Mouse (Mus musculus): ENCODE measurements at regions not wholly inside any gene's neighbourhood (a gene's known extent, or its start where the extent isn't known, plus 50 kb on each side); places are given as distances from the start of the nearest gene placed in this dataset.

DNA sequence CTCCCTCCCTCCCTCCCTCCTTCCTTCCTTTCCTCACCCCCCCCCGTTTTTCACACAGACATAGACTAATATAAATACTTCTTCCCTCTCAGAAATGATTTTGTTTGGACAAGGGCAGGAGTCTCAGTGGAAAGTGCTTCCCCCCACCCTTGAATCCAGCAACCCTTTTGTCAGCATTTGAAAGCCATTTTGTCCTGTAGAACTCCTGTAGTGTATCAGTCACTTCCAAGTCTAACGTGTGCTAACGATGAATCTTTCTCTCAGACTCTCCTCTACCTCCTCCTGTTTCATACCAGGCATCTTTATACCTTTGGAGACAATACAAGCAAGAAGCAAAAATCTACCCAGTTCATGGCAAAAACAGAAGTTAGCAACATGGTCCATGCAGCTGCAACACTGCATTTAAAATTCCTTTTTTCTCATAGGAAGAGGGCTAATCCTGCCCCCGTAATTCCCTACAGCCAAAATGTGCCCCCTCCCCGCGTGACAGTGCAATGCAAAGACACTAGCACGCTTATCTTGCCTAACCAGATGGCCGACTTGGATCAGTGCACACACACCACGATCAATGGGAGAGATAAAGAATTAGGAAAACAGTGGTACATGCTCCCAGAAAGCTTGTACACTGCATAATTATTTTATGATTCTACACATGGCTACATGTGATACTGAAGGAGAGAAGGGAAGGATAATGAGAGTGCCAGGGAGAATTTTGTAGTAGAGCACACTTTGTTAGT is 180.7 kb upstream of the Otx2 start:
- no peaks in the 10 kb centered on the region for H3K9me3 ChIP-seq (ENCODE audit: control insufficient read depth, low read length)
- peaks cover 2% of the 10 kb centered on the region; the same call in 1 of the 2 replicates for H3K4me1 ChIP-seq (ENCODE audit: control insufficient read depth, insufficient read depth, low read length)
- H3K36me3 ChIP-seq (ENCODE audit: control insufficient read depth, insufficient read depth, low read length) = no peaks in the 10 kb centered on the region
- no peak overlapping the region for H3K4me3 ChIP-seq (ENCODE audit: low read length)
- 45% methylated on average over 9 of the region's 9 CpGs for WGBS
- no peaks in the 10 kb centered on the region for H3K27me3 ChIP-seq (replicated peaks; ENCODE audit: control insufficient read depth, insufficient read depth, low read length)
- H3K9ac ChIP-seq (ENCODE audit: low read depth, low read length) = no peak overlapping the region
- no peak for ATAC-seq
- H3K4me2 ChIP-seq (ENCODE audit: low read depth, low read length) = no peak overlapping the region
- no peak overlapping the region for H3K27ac ChIP-seq (ENCODE audit: low read length)

DNA sequence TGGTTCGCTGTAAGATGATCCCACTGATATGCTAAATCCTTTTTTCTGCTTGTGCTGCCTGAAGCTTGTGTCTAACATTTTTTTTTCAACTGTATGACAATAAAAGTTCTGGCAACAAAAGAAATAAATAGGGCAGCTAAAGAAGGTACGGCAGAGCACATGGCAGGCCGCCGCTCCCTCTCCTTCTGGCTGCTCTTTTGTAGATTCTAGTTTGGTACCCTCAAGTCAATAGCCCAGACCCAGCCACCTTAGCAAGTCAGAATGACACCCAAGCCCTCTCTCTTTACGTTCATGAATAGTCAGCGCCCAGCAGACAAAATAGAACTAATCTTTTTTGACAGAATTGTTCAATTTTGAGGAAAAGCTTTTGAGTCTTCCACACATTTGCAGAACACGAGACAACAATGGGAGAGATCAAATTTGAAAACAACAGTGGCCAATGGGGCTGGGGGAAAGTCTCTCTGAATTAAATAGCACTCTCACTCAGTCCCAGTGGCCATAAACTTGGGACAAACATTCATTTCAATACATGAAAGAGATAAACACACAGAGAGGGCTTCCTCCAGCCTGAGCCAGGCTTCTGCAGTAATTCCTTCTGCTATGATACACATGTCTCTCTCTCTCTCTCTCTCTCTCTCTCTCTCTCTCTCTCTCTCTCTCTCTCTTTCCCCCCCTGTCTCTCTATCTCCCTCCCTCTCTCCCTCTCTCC is 180.0 kb upstream of the Otx2 start:
- no peak overlapping the region for H3K27ac ChIP-seq (ENCODE audit: low read length)
- no peaks in the 10 kb centered on the region for H3K27me3 ChIP-seq (replicated peaks; ENCODE audit: control insufficient read depth, insufficient read depth, low read length)
- H3K4me1 ChIP-seq (ENCODE audit: control insufficient read depth, insufficient read depth, low read length) = peaks cover 2% of the 10 kb centered on the region; the same call in 1 of the 2 replicates
- ATAC-seq = no peak
- 47% methylated on average over 7 of the region's 7 CpGs for WGBS
- H3K36me3 ChIP-seq (ENCODE audit: control insufficient read depth, insufficient read depth, low read length) = no peaks in the 10 kb centered on the region
- no peaks in the 10 kb centered on the region for H3K9me3 ChIP-seq (ENCODE audit: control insufficient read depth, low read length)
- H3K4me3 ChIP-seq (ENCODE audit: low read length) = no peak overlapping the region
- no peak overlapping the region for H3K4me2 ChIP-seq (ENCODE audit: low read depth, low read length)
- no peak overlapping the region for H3K9ac ChIP-seq (ENCODE audit: low read depth, low read length)

DNA sequence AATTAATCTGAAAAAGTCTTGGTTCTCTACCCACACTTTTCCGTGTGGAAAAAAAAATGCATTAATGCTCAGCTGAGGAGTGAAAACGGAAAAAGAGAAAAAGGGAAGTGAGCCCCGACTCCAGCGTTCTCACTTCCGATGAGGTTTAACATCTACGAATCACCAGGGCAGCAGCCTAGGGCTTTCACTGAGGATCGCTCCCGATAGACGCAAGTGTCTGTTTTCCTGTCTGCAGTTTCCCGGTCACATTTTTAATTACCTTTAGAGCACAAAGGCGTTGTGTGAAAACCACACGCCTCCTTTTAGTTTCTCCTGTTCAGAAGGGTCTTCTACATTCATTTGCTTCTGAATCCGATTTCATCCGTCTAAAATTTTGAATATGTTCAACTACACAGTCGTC is 179.2 kb upstream of the Otx2 start:
- peaks cover 2% of the 10 kb centered on the region; the same call in 1 of the 2 replicates for H3K4me1 ChIP-seq (ENCODE audit: control insufficient read depth, insufficient read depth, low read length)
- ATAC-seq = no peak
- H3K4me2 ChIP-seq (ENCODE audit: low read depth, low read length) = peak overlapping the region; percentile 18; the same call in 1 of the 2 replicates
- no peak overlapping the region for H3K27ac ChIP-seq (ENCODE audit: low read length)
- no peaks in the 10 kb centered on the region for H3K36me3 ChIP-seq (ENCODE audit: control insufficient read depth, insufficient read depth, low read length)
- H3K9me3 ChIP-seq (ENCODE audit: control insufficient read depth, low read length) = no peaks in the 10 kb centered on the region
- H3K9ac ChIP-seq (ENCODE audit: low read depth, low read length) = no peak overlapping the region
- WGBS = 9% methylated on average over 15 of the region's 15 CpGs
- H3K4me3 ChIP-seq (ENCODE audit: low read length) = peak overlapping the region; percentile 1; the same call in 1 of the 2 replicates
- H3K27me3 ChIP-seq (replicated peaks; ENCODE audit: control insufficient read depth, insufficient read depth, low read length) = no peaks in the 10 kb centered on the region

DNA sequence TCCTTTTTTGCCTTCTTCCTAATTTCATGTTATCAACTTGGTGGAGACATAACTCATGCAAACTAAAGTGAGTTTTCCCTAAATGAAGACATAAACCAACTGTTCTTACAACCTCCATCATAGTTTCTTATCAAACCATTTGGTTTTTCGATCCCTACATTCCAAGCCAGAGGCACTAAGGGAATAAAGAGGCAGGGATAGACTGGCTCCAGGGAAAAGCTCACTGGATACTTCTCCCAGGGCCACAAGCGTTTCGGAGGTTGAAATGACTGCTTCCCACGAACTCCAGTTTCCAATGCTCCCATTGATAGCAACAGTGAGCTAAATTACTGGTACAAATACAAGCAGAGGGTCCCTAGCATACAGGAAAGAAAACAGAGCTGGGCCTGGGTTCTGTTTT is 178.4 kb upstream of the Otx2 start:
- Histone ChIP-seq H3K27ac (ENCODE audit: low read length) (no peak overlapping the region), H3K27me3 (replicated peaks; ENCODE audit: control insufficient read depth, insufficient read depth, low read length) (no peaks in the 10 kb centered on the region), H3K9me3 (ENCODE audit: control insufficient read depth, low read length) (no peaks in the 10 kb centered on the region), H3K4me3 (ENCODE audit: low read length) (no peak overlapping the region), H3K36me3 (ENCODE audit: control insufficient read depth, insufficient read depth, low read length) (no peaks in the 10 kb centered on the region), H3K9ac (ENCODE audit: low read depth, low read length) (no peak overlapping the region), H3K4me2 (ENCODE audit: low read depth, low read length) (no peak overlapping the region), H3K4me1 (ENCODE audit: control insufficient read depth, insufficient read depth, low read length) (peaks cover 2% of the 10 kb centered on the region; the same call in 1 of the 2 replicates)
- no peak for ATAC-seq
- WGBS = 58% methylated on average over 4 of the region's 4 CpGs

DNA sequence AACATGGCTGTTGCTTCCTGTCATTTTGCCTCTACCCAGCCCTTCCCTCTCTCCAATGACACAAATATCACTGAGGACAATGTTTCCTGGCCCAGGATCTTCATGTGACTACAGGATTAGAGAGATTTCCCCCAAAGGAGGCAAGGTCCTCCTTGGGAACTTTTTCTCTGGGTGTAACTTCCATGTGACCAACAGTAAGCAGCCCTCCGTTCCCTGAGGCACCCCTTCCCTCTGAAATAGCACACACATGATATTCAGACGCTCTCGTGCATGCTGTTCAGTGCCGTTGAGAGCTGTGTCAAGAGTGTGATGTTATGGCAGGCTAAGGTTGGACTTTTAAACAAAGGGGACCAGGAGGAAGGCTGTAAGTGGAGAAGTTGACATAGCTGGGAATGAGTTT is 169.2 kb upstream of the Otx2 start:
- Histone ChIP-seq H3K4me1 (ENCODE audit: control insufficient read depth, insufficient read depth, low read length) (no peaks in the 10 kb centered on the region), H3K27ac (ENCODE audit: low read length) (no peak overlapping the region), H3K4me2 (ENCODE audit: low read depth, low read length) (no peak overlapping the region), H3K9me3 (ENCODE audit: control insufficient read depth, low read length) (no peaks in the 10 kb centered on the region), H3K27me3 (replicated peaks; ENCODE audit: control insufficient read depth, insufficient read depth, low read length) (no peaks in the 10 kb centered on the region), H3K36me3 (ENCODE audit: control insufficient read depth, insufficient read depth, low read length) (no peaks in the 10 kb centered on the region), H3K4me3 (ENCODE audit: low read length) (no peak overlapping the region), H3K9ac (ENCODE audit: low read depth, low read length) (no peak overlapping the region)
- no peak for ATAC-seq
- WGBS = 77% methylated on average over 4 of the region's 4 CpGs

DNA sequence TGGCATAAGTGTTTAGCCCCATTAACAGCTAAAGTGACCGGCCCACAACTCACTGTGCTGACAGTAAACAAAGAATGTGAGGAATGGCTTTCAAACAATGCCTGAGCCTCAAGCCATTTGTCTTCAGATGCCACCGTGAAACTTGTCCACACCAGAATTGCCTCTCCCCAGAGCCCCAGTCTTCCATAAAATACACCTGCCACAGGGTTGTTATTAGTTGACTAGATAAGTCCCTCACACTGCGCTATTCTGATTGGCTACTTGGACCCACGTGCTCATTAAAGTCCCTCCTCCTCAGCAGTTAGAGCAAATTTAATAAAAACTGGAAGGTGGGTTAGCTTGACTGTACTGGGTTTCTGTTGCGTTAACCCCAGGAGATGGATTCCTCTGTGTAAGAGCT is 167.7 kb upstream of the Otx2 start:
- no peaks in the 10 kb centered on the region for H3K27me3 ChIP-seq (replicated peaks; ENCODE audit: control insufficient read depth, insufficient read depth, low read length)
- no peak overlapping the region for H3K9ac ChIP-seq (ENCODE audit: low read depth, low read length)
- no peaks in the 10 kb centered on the region for H3K4me1 ChIP-seq (ENCODE audit: control insufficient read depth, insufficient read depth, low read length)
- no peaks in the 10 kb centered on the region for H3K9me3 ChIP-seq (ENCODE audit: control insufficient read depth, low read length)
- no peaks in the 10 kb centered on the region for H3K36me3 ChIP-seq (ENCODE audit: control insufficient read depth, insufficient read depth, low read length)
- H3K4me3 ChIP-seq (ENCODE audit: low read length) = no peak overlapping the region
- H3K4me2 ChIP-seq (ENCODE audit: low read depth, low read length) = no peak overlapping the region
- 45% methylated on average over 5 of the region's 5 CpGs for WGBS
- H3K27ac ChIP-seq (ENCODE audit: low read length) = no peak overlapping the region
- no peak for ATAC-seq

DNA sequence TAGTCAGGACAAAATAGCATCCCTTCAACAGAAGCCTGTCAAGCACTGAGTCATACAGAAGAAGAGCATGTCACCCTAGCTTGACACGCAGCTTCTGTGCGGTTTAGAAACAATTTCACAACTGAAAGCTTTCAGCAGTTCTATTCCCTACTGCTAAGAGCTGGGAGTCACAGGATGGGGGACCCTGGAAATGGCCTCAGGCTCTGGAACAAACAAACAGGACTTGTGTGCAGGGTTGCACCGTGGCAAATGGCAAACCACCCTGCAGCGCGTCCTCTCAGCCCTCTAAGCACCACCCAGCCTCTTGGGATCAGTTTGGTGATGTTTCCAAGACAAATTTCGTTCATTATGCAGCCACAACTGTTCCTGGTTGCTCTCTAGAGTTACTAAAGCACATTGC is 163.6 kb upstream of the Otx2 start:
- Histone ChIP-seq H3K9me3 (ENCODE audit: control insufficient read depth, low read length) (no peaks in the 10 kb centered on the region), H3K36me3 (ENCODE audit: control insufficient read depth, insufficient read depth, low read length) (no peaks in the 10 kb centered on the region), H3K4me3 (ENCODE audit: low read length) (no peak overlapping the region), H3K27me3 (replicated peaks; ENCODE audit: control insufficient read depth, insufficient read depth, low read length) (no peaks in the 10 kb centered on the region), H3K4me1 (ENCODE audit: control insufficient read depth, insufficient read depth, low read length) (no peaks in the 10 kb centered on the region), H3K9ac (ENCODE audit: low read depth, low read length) (no peak overlapping the region), H3K27ac (ENCODE audit: low read length) (no peak overlapping the region), H3K4me2 (ENCODE audit: low read depth, low read length) (no peak overlapping the region)
- ATAC-seq = no peak
- 71% methylated on average over 6 of the region's 6 CpGs for WGBS

DNA sequence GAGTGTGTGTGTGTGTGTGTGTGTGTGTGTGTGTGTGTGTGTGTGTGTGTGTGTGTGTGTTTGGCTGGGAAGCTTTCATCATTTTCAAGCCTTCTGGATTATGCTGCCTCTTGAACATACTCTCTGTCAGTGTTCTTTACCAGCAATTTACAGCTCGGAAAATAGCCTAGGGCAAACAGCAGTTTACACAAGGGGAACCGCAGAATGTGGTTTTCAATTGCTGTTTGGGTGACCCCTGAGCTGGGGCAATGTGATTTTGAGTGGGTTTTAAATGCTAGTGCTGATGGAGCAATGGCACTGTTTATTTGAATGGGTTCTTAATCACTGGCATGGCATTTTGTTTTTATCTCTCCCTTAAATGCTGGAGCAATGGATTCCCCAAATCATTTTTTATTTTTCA is 162.5 kb upstream of the Otx2 start:
- Histone ChIP-seq H3K9me3 (ENCODE audit: control insufficient read depth, low read length) (no peaks in the 10 kb centered on the region), H3K9ac (ENCODE audit: low read depth, low read length) (no peak overlapping the region), H3K27me3 (replicated peaks; ENCODE audit: control insufficient read depth, insufficient read depth, low read length) (no peaks in the 10 kb centered on the region), H3K4me1 (ENCODE audit: control insufficient read depth, insufficient read depth, low read length) (no peaks in the 10 kb centered on the region), H3K4me2 (ENCODE audit: low read depth, low read length) (no peak overlapping the region), H3K36me3 (ENCODE audit: control insufficient read depth, insufficient read depth, low read length) (no peaks in the 10 kb centered on the region), H3K27ac (ENCODE audit: low read length) (no peak overlapping the region), H3K4me3 (ENCODE audit: low read length) (no peak overlapping the region)
- 12% methylated on average over 2 of the region's 2 CpGs for WGBS
- no peak for ATAC-seq

DNA sequence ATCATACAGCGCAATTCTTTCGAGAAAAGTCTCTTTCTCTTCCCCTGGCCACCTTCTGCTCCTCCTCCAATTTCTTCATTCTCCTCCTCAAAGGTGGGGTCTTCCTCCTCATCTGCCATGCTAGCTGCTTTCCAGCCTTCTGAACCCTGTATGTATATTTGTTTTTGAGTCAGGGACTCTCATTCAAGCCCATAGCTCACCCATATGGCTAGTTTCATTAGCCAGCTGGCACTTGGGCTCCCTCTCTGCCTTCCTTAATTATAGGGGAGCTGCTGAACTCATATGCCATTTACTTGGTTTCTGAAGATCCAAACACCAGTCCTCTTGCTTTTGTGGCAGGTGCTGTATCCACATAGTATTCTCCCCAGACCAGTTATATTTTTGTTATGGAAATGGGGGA is 160.8 kb upstream of the Otx2 start:
- Histone ChIP-seq H3K4me1 (ENCODE audit: control insufficient read depth, insufficient read depth, low read length) (no peaks in the 10 kb centered on the region), H3K27me3 (replicated peaks; ENCODE audit: control insufficient read depth, insufficient read depth, low read length) (no peaks in the 10 kb centered on the region), H3K9ac (ENCODE audit: low read depth, low read length) (no peak overlapping the region), H3K9me3 (ENCODE audit: control insufficient read depth, low read length) (no peaks in the 10 kb centered on the region), H3K36me3 (ENCODE audit: control insufficient read depth, insufficient read depth, low read length) (no peaks in the 10 kb centered on the region), H3K27ac (ENCODE audit: low read length) (no peak overlapping the region), H3K4me3 (ENCODE audit: low read length) (no peak overlapping the region), H3K4me2 (ENCODE audit: low read depth, low read length) (no peak overlapping the region)
- WGBS = 98% methylated on average over 2 of the region's 2 CpGs
- ATAC-seq = no peak

All from intestine, embryonic 16.5 days (tissue).